Mouse (Mus musculus) lung, adult 18-20 months (tissue): ENCODE measurements around the gene Myo3b.

Experiments
- DNase-seq, 2 experiments: peaks; one replicate each; pipeline ENCODE4 v3.0.0; 2022; ENCODE audit warnings: mixed read lengths in 2 of 2

The Myo3b gene

DNA sequence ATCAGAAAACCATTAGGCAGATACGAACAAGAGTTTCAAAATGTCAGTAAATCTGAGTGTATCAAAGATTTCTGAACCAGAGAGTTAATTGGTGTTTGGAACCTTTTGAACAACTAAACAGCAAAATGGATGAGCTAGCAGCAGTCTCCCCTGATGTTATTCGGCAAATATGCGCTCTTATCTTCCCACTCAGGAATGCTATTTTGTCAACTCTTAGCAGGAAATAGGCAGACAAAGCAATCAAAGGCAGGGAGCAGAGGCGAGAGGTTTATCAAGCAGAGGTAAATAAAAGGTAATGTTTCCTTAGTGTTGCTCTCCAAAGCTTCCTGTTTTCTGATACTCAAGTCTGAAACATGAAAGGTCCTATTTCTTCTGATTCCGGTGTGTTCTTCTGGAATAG is 252.1 kb downstream of the Myo3b start:
- no peak for DNase-seq

DNA sequence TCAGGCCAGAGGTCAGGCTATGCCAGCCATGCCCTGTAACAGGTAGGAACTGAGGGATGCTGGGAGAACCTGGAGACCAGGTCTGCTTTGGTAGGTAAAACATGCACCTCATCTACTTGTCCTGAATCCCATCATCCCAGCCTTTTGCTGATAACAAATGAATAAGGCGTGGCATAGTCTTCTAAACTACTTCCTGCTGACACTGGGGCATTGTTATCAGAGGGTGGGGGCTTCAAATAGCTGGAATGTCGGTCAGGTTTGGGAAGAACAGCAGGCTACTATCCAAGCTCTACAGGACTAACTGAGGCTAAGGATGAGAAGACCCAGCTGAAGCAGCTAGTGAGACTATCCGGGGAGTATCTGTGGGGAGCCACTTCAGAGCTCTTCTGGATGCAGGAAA is 253.8 kb downstream of the Myo3b start:
- no peak for DNase-seq

GRCm38 (mm10) chr2:70302905-70303304 is 264.0 kb downstream of the Myo3b start:
- no peak for DNase-seq

GRCm38 (mm10) chr2:70315125-70315524 is 276.2 kb downstream of the Myo3b start:
- no peak for DNase-seq

GRCm38 (mm10) chr2:70315734-70316133 is 276.8 kb downstream of the Myo3b start:
- DNase-seq, result no peak

- no peak for DNase-seq
These were observed 278.9 kb downstream of the Myo3b start for GRCm38 (mm10) chr2:70317850-70318249.

GRCm38 (mm10) chr2:70318861-70319555 is 280.1 kb downstream of the Myo3b start:
- DNase-seq, result peak in 1 of 2 experiments; percentile 23

DNA sequence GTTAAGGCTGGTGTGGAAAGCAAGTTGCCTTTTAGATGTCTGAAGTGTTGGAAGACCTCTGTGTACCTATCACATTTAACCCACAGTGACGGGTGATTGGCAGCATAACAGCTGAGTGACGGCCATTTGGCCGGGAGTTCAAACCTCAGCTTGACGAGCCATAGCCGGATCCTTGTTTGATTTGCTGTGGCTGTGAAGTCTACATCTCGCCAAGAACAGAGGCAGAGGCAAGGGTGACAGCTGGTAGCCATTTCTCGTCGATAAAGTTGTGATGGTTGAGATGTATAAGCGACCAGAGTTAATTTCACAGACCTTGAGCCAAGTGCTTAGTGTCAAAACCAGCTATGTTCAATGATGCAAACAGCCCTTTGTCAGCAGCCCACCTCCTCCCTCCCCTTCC is 283.8 kb downstream of the Myo3b start:
- no peak for DNase-seq

DNA sequence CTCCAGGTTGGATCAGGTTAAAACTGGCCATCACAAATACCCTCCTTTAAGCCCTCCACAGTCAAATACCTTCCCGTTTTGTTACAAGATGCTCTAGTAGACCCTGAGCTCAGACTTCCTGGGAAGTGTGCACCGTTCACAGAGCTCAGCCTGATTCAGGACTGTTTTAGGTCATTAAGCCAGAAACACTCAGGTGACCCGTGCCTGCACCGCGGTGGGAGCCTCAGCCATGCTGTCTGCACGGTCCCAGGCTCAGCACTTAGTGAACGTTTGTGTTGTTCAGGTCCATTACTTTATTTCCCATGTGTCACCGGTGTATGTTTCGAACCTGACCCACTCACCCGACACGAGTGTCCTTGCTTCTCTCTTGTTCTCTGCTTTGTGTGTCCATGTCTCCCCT is 288.7 kb downstream of the Myo3b start:
- no peak for DNase-seq

- no peak for DNase-seq
These were observed 294.0 kb downstream of the Myo3b start for GRCm38 (mm10) chr2:70332905-70333304.

GRCm38 (mm10) chr2:70333553-70333952 is 294.6 kb downstream of the Myo3b start:
- peak; percentile 77 to 85 for DNase-seq

- DNase-seq, result no peak
These were observed 297.6 kb downstream of the Myo3b start for GRCm38 (mm10) chr2:70336551-70336950.

- DNase-seq, result peak; percentile 82 to 89
These were observed 298.3 kb downstream of the Myo3b start for GRCm38 (mm10) chr2:70337208-70337611.

GRCm38 (mm10) chr2:70337869-70338268 is 298.9 kb downstream of the Myo3b start:
- peak; percentile 8 to 9 for DNase-seq

DNA sequence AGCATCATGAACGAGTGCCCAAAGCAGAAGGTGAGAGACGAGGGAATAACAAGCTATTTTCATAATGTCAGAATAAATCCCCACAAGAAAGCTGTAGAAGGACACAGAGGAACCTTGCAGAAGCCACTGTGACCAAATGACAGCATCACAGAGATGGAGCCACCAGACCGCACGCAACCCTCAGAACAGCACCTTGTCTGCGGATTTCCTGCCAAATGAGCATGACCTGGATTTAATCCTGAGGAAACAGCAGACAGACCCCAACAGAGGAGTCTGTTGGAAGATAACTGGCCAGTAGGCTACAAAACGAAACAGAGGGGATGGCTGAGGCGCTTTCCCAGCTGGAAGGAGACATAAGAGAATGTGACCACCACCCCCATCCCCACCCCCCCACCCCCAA is 300.1 kb downstream of the Myo3b start:
- DNase-seq, result no peak

- DNase-seq, result no peak
These were observed 300.6 kb downstream of the Myo3b start for GRCm38 (mm10) chr2:70339501-70339900.

DNA sequence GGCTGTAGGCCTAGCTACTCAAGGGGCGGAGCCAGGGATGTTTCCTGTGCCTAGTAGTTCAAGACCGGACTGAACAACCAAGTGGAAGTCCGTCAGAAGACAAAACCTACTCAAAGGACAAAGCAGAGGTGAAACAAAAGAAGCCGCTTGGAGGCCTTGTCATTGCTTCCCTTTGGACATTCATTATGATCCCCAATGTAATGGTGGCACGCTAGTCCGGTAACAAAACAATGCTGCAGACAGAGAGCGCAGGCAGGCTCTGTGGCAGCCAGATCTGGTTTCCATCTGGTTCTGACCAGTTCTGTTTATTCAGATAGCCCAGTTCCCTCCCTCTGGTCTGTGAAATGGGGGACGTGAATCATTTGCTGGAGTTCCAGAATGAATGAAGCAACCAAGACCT is 301.3 kb downstream of the Myo3b start:
- DNase-seq, result no peak

GRCm38 (mm10) chr2:70345126-70345525 is 306.2 kb downstream of the Myo3b start:
- no peak for DNase-seq

GRCm38 (mm10) chr2:70347511-70347910 is 308.6 kb downstream of the Myo3b start:
- DNase-seq, result no peak

DNA sequence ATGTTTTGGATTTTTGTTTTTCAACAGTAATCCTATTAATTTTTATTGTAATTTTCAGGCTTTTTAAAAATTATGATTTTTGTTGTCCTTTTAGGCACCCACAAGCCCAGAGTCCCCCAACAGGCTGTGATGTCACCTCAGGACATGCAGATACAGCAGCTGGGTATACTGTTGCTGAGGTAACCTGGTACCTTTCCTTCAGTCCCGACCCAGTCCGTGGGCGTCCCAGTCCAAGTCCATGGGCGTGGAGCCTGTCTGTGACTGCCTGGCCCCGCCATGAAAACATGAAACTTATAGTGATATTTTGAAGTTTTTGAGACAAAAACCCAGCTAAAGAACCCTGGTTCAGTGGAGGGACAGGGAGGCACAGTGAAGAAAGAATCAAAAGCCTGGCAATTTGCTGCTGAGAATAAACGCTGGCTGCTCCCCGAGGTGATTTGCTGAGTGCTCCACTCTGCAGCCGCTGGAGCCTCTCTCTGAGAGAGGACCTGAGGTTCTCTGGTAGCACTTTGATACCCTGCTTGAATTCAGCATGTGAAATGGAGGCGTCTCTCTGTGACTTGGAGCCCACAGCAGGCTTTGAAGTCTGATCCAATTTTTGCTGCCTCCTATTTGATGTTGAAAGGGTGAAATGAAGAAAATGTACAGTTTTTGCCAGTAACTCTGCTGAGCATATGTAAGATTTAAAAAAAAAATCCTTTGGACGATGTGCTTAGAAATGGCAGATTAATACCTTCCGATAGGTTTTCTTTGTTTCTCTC is 310.0 kb downstream of the Myo3b start:
- no peak for DNase-seq

GRCm38 (mm10) chr2:70352435-70353165 is 313.7 kb downstream of the Myo3b start:
- DNase-seq, result no peak

DNA sequence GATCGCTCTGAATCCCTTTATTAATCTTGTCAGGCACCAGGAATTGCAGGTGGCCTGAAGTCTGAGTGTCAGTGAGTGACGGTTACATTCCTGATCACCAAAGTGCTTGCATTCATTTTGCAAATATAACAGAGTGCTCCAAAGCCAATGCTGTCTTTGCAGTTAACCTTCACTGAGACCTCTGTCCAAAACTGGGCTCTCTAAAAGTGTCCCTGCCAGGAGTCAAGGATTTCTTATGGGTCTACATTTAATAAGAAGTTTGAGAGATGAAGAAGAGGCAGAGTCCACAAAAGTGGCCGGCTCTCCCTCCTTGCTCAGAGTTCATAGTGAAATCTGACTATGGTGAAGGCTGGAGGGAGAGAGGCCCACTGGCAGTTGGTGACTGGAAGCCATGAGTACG is 315.1 kb downstream of the Myo3b start:
- DNase-seq, result no peak

- no peak for DNase-seq
These were observed 316.1 kb downstream of the Myo3b start for GRCm38 (mm10) chr2:70355026-70355425.

- DNase-seq, result no peak
These were observed 330.5 kb downstream of the Myo3b start for GRCm38 (mm10) chr2:70369421-70369820.
